Mouse (Mus musculus): ENCODE results near the gene Frmd4a.

The Frmd4a gene

GRCm38 (mm10) chr2:4452590-4453400 is 435.3 kb downstream of the Frmd4a start:
- no peak for DNase-seq

GRCm38 (mm10) chr2:4455097-4456025 is 437.8 kb downstream of the Frmd4a start:
- no peak for DNase-seq

DNA sequence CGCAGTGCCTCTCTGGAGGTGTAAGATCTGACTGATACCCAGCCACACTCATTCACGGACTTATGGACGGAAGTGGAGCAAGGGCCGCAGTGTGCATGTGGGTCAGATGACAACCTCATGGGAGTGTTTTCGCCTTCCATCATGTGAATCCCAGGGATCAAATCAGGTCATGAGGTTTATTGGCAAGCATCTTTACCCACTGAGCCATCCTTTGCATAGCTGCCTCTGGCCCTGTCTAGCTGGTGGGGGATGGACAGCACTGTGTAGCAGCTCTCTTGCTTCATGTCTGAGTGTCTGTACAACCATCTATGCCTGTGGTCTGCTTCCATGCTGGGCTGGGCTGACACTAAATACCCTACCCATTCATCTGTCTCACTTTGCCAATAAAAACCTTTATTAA is 443.4 kb downstream of the Frmd4a start:
- DNase-seq, result no peak

DNA sequence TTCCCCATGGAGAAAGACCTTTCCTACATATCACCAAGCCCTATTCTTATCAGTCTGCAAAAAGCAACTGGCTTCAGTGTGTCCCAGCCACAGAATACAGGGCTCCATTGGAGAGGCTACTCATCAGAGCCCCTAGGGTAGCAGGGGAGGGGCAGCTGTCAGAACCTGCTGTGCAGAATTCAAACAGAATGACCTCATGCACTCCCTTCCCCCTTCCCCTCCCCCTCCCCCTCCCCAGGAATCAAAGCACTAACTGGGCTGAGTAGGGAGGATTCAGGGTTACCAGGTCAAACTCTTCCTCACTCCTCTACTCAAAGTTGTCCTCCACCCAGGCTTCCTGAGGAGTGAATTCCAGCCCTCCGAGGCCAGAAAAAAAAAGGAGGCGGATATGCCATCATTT is 444.0 kb downstream of the Frmd4a start:
- no peak for DNase-seq

- no peak for DNase-seq
These were observed 445.0 kb downstream of the Frmd4a start for GRCm38 (mm10) chr2:4462480-4462879.

GRCm38 (mm10) chr2:4466084-4466483 is 448.6 kb downstream of the Frmd4a start:
- no peak for DNase-seq

GRCm38 (mm10) chr2:4467314-4467713 is 449.8 kb downstream of the Frmd4a start:
- DNase-seq, result no peak

- no peak for DNase-seq
These were observed 455.4 kb downstream of the Frmd4a start for GRCm38 (mm10) chr2:4472760-4473480.

- peak; percentile 60 for DNase-seq
These were observed 456.5 kb downstream of the Frmd4a start for GRCm38 (mm10) chr2:4473866-4474538.

DNA sequence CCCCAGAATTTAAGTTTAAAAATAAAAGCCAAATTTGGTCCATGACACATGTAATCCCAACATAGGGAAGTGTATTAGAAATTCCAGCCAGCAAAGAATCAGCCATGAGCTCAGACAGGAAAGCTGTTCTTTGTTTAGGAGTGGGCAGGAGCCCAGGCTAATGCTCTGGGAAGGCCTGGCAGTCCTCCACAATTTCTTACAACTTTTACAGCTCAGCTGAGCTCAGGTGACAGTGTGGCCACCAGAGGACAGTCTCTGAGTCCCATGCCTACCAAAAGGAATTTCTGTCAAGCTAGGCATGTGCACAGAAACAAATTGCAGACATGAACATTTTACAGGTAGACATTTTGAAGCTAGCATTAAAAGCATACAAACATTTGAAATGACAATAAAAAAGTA is 457.0 kb downstream of the Frmd4a start:
- no peak for DNase-seq

- DNase-seq, result no peak
These were observed 458.5 kb downstream of the Frmd4a start for GRCm38 (mm10) chr2:4475991-4476390.

GRCm38 (mm10) chr2:4476608-4477007 is 459.1 kb downstream of the Frmd4a start:
- DNase-seq, result no peak

- DNase-seq, result no peak
These were observed 459.8 kb downstream of the Frmd4a start for GRCm38 (mm10) chr2:4477311-4477710.

DNA sequence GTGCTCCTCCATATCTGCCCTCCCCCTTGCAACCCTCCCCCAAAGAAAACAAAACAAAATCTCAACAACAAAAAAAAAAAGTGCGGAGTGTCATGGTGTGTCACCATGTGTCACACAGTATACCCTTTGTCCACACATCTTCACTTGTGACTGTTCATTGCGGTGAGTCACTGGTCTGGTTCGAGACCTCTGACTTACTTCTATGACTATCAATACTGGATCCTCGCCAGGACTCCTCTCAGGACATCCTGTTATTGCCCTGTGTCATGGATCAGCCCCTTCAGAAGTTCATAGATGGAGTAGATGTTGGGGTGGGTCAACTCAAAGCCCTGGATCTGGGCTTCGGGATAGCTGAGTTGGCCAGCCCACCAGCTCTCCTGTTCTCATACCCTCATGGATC is 462.7 kb downstream of the Frmd4a start:
- DNase-seq, result no peak

GRCm38 (mm10) chr2:4481154-4481553 is 463.6 kb downstream of the Frmd4a start:
- no peak for DNase-seq

DNA sequence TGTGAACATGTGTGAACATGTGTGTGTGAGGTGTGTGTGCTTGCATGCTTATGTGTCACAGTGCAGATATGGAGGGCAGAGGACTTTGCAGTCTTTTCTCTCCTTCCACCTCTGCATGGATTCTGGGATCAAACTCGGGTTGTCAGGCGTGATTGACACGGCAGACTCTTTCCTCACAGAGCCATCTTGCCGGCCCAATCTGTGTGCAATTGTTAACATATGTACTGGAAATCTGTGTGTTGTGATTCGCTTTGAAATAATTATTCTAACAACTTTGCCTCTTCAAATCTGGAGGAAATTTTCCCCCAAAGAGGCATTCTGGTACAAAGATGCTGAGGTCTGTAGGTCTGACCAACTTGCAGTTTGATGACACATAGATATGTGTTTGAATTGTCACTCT is 468.7 kb downstream of the Frmd4a start:
- DNase-seq, result no peak

DNA sequence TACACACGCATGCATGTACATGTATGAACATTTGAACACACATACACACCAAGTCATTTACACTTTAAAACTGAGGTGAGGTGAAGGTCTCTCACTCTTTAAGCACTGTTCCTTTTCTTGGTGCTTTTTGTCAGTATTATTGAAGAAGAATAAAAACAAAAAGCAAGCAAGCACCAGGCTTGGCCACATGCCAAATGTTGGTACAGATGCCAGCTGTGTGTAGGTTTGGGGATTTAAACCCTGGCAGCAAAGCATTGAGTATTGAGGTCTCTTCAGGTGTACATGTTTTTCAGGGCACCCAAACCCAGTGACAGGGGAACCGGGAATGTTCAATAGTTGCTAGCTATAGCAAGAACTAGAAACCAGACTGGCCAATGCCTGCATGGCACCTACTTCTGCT is 469.8 kb downstream of the Frmd4a start:
- DNase-seq, result no peak

GRCm38 (mm10) chr2:4490845-4491244 is 473.3 kb downstream of the Frmd4a start:
- no peak for DNase-seq

DNA sequence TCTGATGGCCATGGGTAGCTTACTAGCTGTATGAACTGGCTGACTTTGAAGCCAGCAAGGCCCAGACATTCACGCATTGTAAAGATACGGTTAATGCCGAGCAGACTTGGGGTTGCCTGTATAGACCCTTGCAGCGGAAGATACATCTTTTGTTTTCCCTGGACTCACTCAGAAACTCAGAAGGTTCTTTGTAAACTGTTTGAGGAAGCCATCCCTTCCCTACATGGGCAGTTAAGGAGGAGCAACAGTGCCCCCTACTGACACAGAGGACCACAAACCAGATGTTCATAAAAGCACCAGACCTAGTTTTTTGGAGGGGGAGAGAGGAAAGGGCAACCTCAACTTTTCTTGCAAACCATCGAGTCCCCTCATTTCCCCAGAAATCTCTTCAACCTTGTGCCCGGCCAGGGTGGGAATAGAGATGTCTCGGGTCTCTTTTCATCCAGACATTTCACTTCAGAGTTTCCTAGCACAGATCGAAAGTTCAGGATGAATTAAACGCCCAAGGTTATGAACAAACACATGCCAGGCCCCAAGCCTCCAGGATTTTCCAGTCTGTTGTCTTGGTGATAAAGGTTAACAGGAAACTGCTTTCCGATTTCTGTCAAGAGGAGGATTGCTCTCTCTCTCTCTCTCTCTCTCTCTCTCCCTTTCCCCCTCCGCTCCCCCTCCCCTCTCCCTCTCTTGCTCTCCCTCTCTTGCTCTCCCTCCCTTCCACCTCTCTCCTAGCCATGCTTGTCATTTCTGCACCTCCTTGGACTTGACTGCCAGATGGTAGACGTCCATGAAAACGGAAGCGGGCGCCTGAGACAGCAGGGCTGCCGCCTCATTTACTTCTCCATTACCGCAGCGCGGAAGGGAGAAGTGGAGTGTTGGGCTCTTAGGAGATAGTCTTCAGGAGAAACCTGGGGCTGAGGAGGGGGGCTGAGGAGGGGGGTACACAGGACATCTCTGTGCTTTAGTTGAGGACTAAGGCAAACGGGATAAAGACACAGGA is 475.3 kb downstream of the Frmd4a start:
- DNase-seq, result peak; percentile 73

DNA sequence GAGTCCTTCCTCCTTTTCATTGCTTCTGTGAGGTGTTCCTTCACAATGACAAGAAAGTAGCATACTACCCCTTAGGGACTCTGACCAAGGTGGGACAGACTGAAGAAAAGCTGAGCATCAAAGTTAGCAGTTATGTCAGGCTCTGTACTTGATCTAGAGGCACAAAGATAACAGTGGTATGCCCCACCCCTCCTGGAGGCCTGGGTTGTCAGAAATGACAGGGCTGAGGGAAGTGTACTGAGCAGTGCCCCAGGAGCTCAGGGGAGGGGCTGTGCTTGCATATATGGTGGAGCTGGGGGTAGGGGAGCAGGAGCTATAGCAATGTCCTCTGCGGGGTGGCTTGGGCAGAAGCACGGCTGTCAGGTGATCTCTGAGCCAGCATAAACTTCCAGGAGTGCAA is 477.0 kb downstream of the Frmd4a start:
- no peak for DNase-seq

GRCm38 (mm10) chr2:4499257-4499656 is 481.7 kb downstream of the Frmd4a start:
- peak; percentile 57 for DNase-seq

Data from right cerebral cortex, adult 18-20 months (tissue).